Mouse (Mus musculus): ENCODE data around the gene Evi2a. TPM values are rescaled to one million over a fixed set of nuclear protein-coding genes. Genes with fewer than 3 reads are reported as not detected.

Evi2a gene
- polyA plus RNA-seq, 1 experiment from 2014 or later = 4.6 TPM

GRCm38 (mm10) chr11:79522944-79523343, 7.5 kb downstream of the Evi2a start:
- no peaks in the 10 kb centered on the region for H3K4me1 ChIP-seq
- H3K9ac ChIP-seq = no peak overlapping the region
- H3K4me2 ChIP-seq (replicated peaks) = no peak overlapping the region
- no peaks in the 10 kb centered on the region for H3K27me3 ChIP-seq
- no peak for ATAC-seq (ENCODE audit: low FRiP score)
- H3K9me3 ChIP-seq (replicated peaks) = no peaks in the 10 kb centered on the region
- 73% methylated on average over 1 of the region's 1 CpGs for WGBS
- no peak overlapping the region for H3K4me3 ChIP-seq
- H3K27ac ChIP-seq = no peak overlapping the region
- H3K36me3 ChIP-seq = 0 out of 2 replicates have a peak, but pooled peaks cover 5% of the 10 kb centered on the region

GRCm38 (mm10) chr11:79521930-79522329, 8.5 kb downstream of the Evi2a start:
- ATAC-seq (ENCODE audit: low FRiP score) = no peak
- no peak overlapping the region for H3K4me3 ChIP-seq
- no peaks in the 10 kb centered on the region for H3K27me3 ChIP-seq
- no peak overlapping the region for H3K9ac ChIP-seq
- no peak overlapping the region for H3K27ac ChIP-seq
- H3K36me3 ChIP-seq = no peaks in the 10 kb centered on the region
- no peaks in the 10 kb centered on the region for H3K4me1 ChIP-seq
- no peaks in the 10 kb centered on the region for H3K9me3 ChIP-seq (replicated peaks)
- H3K4me2 ChIP-seq (replicated peaks) = no peak overlapping the region

- Histone ChIP-seq H3K9me3 (replicated peaks) (no peaks in the 10 kb centered on the region), H3K9ac (no peak overlapping the region), H3K4me1 (no peaks in the 10 kb centered on the region), H3K4me3 (no peak overlapping the region), H3K27ac (no peak overlapping the region), H3K4me2 (replicated peaks) (no peak overlapping the region), H3K27me3 (no peaks in the 10 kb centered on the region), H3K36me3 (no peaks in the 10 kb centered on the region)
- no peak for ATAC-seq (ENCODE audit: low FRiP score)
These were observed 9.6 kb downstream of the Evi2a start for GRCm38 (mm10) chr11:79520772-79521171.

- H3K9me3 ChIP-seq (replicated peaks) = no peaks in the 10 kb centered on the region
- H3K4me3 ChIP-seq = no peak overlapping the region
- WGBS = 85% methylated on average over 1 of the region's 1 CpGs
- H3K27me3 ChIP-seq = no peaks in the 10 kb centered on the region
- H3K4me1 ChIP-seq = no peaks in the 10 kb centered on the region
- ATAC-seq (ENCODE audit: low FRiP score) = no peak
- H3K36me3 ChIP-seq = no peaks in the 10 kb centered on the region
- no peak overlapping the region for H3K27ac ChIP-seq
- no peak overlapping the region for H3K9ac ChIP-seq
- no peak overlapping the region for H3K4me2 ChIP-seq (replicated peaks)
These were observed 10.5 kb downstream of the Evi2a start for GRCm38 (mm10) chr11:79519878-79520291.

- WGBS = 89% methylated on average over 6 of the region's 6 CpGs
- H3K36me3 ChIP-seq = no peaks in the 10 kb centered on the region
- no peaks in the 10 kb centered on the region for H3K9me3 ChIP-seq (replicated peaks)
- no peak overlapping the region for H3K4me2 ChIP-seq (replicated peaks)
- H3K9ac ChIP-seq = no peak overlapping the region
- no peaks in the 10 kb centered on the region for H3K4me1 ChIP-seq
- H3K27ac ChIP-seq = no peak overlapping the region
- ATAC-seq (ENCODE audit: low FRiP score) = no peak
- H3K4me3 ChIP-seq = no peak overlapping the region
- no peaks in the 10 kb centered on the region for H3K27me3 ChIP-seq
These were observed 11.1 kb downstream of the Evi2a start for GRCm38 (mm10) chr11:79519299-79519698.

GRCm38 (mm10) chr11:79515798-79516197, 14.6 kb downstream of the Evi2a start:
- WGBS = 100% methylated on average over 2 of the region's 2 CpGs
- Histone ChIP-seq H3K9ac (no peak overlapping the region), H3K36me3 (no peaks in the 10 kb centered on the region), H3K9me3 (replicated peaks) (no peaks in the 10 kb centered on the region), H3K4me1 (no peaks in the 10 kb centered on the region), H3K4me3 (no peak overlapping the region), H3K4me2 (replicated peaks) (no peak overlapping the region), H3K27me3 (no peaks in the 10 kb centered on the region), H3K27ac (no peak overlapping the region)
- ATAC-seq (ENCODE audit: low FRiP score) = no peak

- no peak for ATAC-seq (ENCODE audit: low FRiP score)
- H3K4me1 ChIP-seq = no peaks in the 10 kb centered on the region
- H3K9me3 ChIP-seq (replicated peaks) = no peaks in the 10 kb centered on the region
- 84% methylated on average over 6 of the region's 6 CpGs for WGBS
- H3K27ac ChIP-seq = no peak overlapping the region
- no peak overlapping the region for H3K4me2 ChIP-seq (replicated peaks)
- no peaks in the 10 kb centered on the region for H3K27me3 ChIP-seq
- H3K36me3 ChIP-seq = no peaks in the 10 kb centered on the region
- H3K9ac ChIP-seq = no peak overlapping the region
- H3K4me3 ChIP-seq = no peak overlapping the region
These were observed 15.1 kb downstream of the Evi2a start for GRCm38 (mm10) chr11:79515331-79515730.

- Histone ChIP-seq H3K4me2 (replicated peaks) (no peak overlapping the region), H3K27me3 (no peaks in the 10 kb centered on the region), H3K36me3 (no peaks in the 10 kb centered on the region), H3K9ac (no peak overlapping the region), H3K9me3 (replicated peaks) (no peaks in the 10 kb centered on the region), H3K4me3 (no peak overlapping the region), H3K27ac (no peak overlapping the region), H3K4me1 (no peaks in the 10 kb centered on the region)
- no peak for ATAC-seq (ENCODE audit: low FRiP score)
- 93% methylated on average over 3 of the region's 3 CpGs for WGBS
These were observed 18.4 kb downstream of the Evi2a start for GRCm38 (mm10) chr11:79511970-79512369.

GRCm38 (mm10) chr11:79504506-79504905, 25.9 kb downstream of the Evi2a start:
- Histone ChIP-seq H3K27ac (no peak overlapping the region), H3K9ac (no peak overlapping the region), H3K27me3 (no peaks in the 10 kb centered on the region), H3K4me3 (no peak overlapping the region), H3K36me3 (no peaks in the 10 kb centered on the region), H3K9me3 (replicated peaks) (no peaks in the 10 kb centered on the region), H3K4me1 (peaks cover 13% of the 10 kb centered on the region), H3K4me2 (replicated peaks) (no peak overlapping the region)
- no peak for ATAC-seq (ENCODE audit: low FRiP score)
- WGBS = 87% methylated on average over 7 of the region's 7 CpGs

GRCm38 (mm10) chr11:79503845-79504244, 26.6 kb downstream of the Evi2a start, which contains the start of gene Omg:
TSS of gene Omg (minus strand) at chr11:79504084.
- Histone ChIP-seq H3K4me3 (no peak within 1 kb of the TSS), H3K9ac (no peak within 1 kb of the TSS), H3K4me1 (peaks cover 13% of the 10 kb centered on the region), H3K27me3 (no peaks in the 10 kb centered on the region), H3K36me3 (no peaks in the 10 kb centered on the region), H3K27ac (peak within 1 kb of the TSS; percentile 35; the same call in 1 of the 2 replicates), H3K9me3 (replicated peaks) (no peaks in the 10 kb centered on the region), H3K4me2 (replicated peaks) (no peak within 1 kb of the TSS)
- 48% methylated on average over 8 of the region's 8 CpGs for WGBS
- peak; percentile 56; the same call in 1 of the 2 replicates for ATAC-seq (ENCODE audit: low FRiP score)

- no peak overlapping the region for H3K4me2 ChIP-seq (replicated peaks)
- WGBS = 39% methylated on average over 2 of the region's 2 CpGs
These were observed 27.5 kb downstream of the Evi2a start for GRCm38 (mm10) chr11:79502917-79503316.

GRCm38 (mm10) chr11:79494976-79495800, 35.2 kb downstream of the Evi2a start:
- H3K4me2 ChIP-seq (replicated peaks) = no peak overlapping the region
- no peak for ATAC-seq (ENCODE audit: low FRiP score)
- 76% methylated on average over 10 of the region's 10 CpGs for WGBS

More at GRCm38 (mm10) chr11:79502917-79503316, 27.5 kb downstream of the Evi2a start:
- Histone ChIP-seq H3K27me3 (no peaks in the 10 kb centered on the region), H3K27ac (peak overlapping the region; percentile 35; the same call in 1 of the 2 replicates), H3K4me3 (no peak overlapping the region), H3K9me3 (replicated peaks) (no peaks in the 10 kb centered on the region), H3K36me3 (no peaks in the 10 kb centered on the region), H3K9ac (no peak overlapping the region), H3K4me1 (peaks cover 13% of the 10 kb centered on the region)
- ATAC-seq (ENCODE audit: low FRiP score) = no peak

GRCm38 (mm10) chr11:79484721-79485120, 45.7 kb downstream of the Evi2a start:
- Histone ChIP-seq H3K27ac (no peak overlapping the region), H3K27me3 (no peaks in the 10 kb centered on the region), H3K4me3 (no peak overlapping the region), H3K9me3 (replicated peaks) (no peaks in the 10 kb centered on the region), H3K36me3 (peaks cover 30% of the 10 kb centered on the region), H3K4me2 (replicated peaks) (no peak overlapping the region), H3K9ac (no peak overlapping the region), H3K4me1 (no peaks in the 10 kb centered on the region)
- ATAC-seq (ENCODE audit: low FRiP score) = no peak

More at GRCm38 (mm10) chr11:79494976-79495800, 35.2 kb downstream of the Evi2a start:
- no peaks in the 10 kb centered on the region for H3K27me3 ChIP-seq
- no peaks in the 10 kb centered on the region for H3K4me1 ChIP-seq
- H3K27ac ChIP-seq = no peak overlapping the region
- H3K4me3 ChIP-seq = no peak overlapping the region
- no peaks in the 10 kb centered on the region for H3K9me3 ChIP-seq (replicated peaks)
- H3K36me3 ChIP-seq = peaks cover 10% of the 10 kb centered on the region; the same call in 1 of the 2 replicates
- no peak overlapping the region for H3K9ac ChIP-seq
